Mouse (Mus musculus) heart, adult 2 months (tissue): ENCODE results near the gene Gtf3c2. TPM values are rescaled to one million over a fixed set of nuclear protein-coding genes. Genes with fewer than 3 reads are reported as not detected.

ENCODE experiments used
- DNase-seq, 2 experiments: peaks; one replicate each; pipeline ENCODE4 v3.0.0; 2021
- H3K27ac ChIP-seq: fragments of 200-600 bp; 2 replicates; pipeline ENCODE4 v1.8.1; 2022
- H3K27me3 ChIP-seq: fragments of 200-500 bp; 2 replicates; pipeline ENCODE4 v1.6.1; 2012; ENCODE audit warnings: mild to moderate bottlenecking, low read length, inconsistent platforms, mixed read lengths; ENCODE audit not compliant: control insufficient read depth, insufficient read depth
- H3K36me3 ChIP-seq: fragments of 200-500 bp; 2 replicates; pipeline ENCODE4 v1.6.1; 2012; ENCODE audit warnings: low read length, inconsistent platforms; ENCODE audit not compliant: control insufficient read depth, insufficient read depth
- H3K4me1 ChIP-seq: fragments of 200-500 bp; 2 replicates; pipeline ENCODE4 v1.6.1; 2011; ENCODE audit warnings: low read length; ENCODE audit not compliant: control insufficient read depth, insufficient read depth
- H3K4me3 ChIP-seq: fragments of 200-600 bp; 2 replicates; pipeline ENCODE4 v1.8.1; 2022
- H3K79me2 ChIP-seq: fragments of 200-500 bp; replicated peaks from 2 replicates; pipeline ENCODE4 v1.6.1; 2012; ENCODE audit warnings: mild to moderate bottlenecking, inconsistent platforms, low read length, moderate library complexity, mixed read lengths; ENCODE audit not compliant: control insufficient read depth, insufficient read depth
- H3K9ac ChIP-seq: fragments of 200-500 bp; 2 replicates; pipeline ENCODE4 v1.6.1; 2012; ENCODE audit warnings: low read depth, mild to moderate bottlenecking, control low read depth, inconsistent platforms, low read length, mixed read lengths
- CTCF ChIP-seq: fragments of 200-600 bp; IDR thresholded peaks from 2 replicates; pipeline ENCODE4 v1.8.1; 2022; ENCODE audit warnings: antibody characterized with exemption, mild to moderate bottlenecking, moderate library complexity
- EP300 ChIP-seq: fragments of 200-500 bp; IDR thresholded peaks from 2 replicates; pipeline ENCODE4 v1.6.1; 2011; ENCODE audit warnings: low read depth, low read length, control low read depth; ENCODE audit not compliant: insufficient read depth
- POLR2A ChIP-seq: fragments of 200-500 bp; IDR thresholded peaks from 2 replicates; pipeline ENCODE4 v1.6.1; 2011; ENCODE audit warnings: mild to moderate bottlenecking, low read depth, low read length, control low read depth; ENCODE audit not compliant: insufficient read depth
- WGBS: fragments of 180-500 bp; shearing (Covaris S2); methylation state at CpG from one replicate; pipeline ENCODE4 v1.1.7; 2018; 5-methylcytosine and 5-hydroxymethylcytosine counted together
- intact Hi-C: fragments of 180-260 bp; cut with DNase I; formaldehyde crosslinking; loops from one replicate; pipeline ENCODE4 v1.15.1; 2025
- polyA plus RNA-seq: library from polyadenylated mRNA; depleted of rRNA; stranded (reverse); fragments of >200 nt; gene quantifications from 2 replicates; pipeline ENCODE4 v1.2.3, GENCODE M21; 2012
- total RNA-seq, 2 experiments: library from RNA; stranded (reverse); gene quantifications; 2 replicates each; pipeline ENCODE4 v1.2.3; 2021

The Gtf3c2 gene
- total and polyA plus RNA-seq, 3 experiments = 27.4 to 34.8 (median 32.3) TPM

GRCm38 (mm10) chr5:31195671-31196070 is 15.7 kb upstream of the Gtf3c2 start:
- no peak overlapping the region for H3K27ac ChIP-seq
- H3K79me2 ChIP-seq = no peaks in the 10 kb centered on the region; the same call in 1 of the 2 replicates
- peaks cover 6% of the 10 kb centered on the region for H3K36me3 ChIP-seq
- TF ChIP-seq POLR2A = no peak
- intact Hi-C loops = no loop called here
- 71% methylated on average over 4 of the region's 4 CpGs for WGBS
- no peaks in the 10 kb centered on the region for H3K27me3 ChIP-seq
- no peak overlapping the region for H3K4me3 ChIP-seq
- DNase-seq = no peak
- H3K9ac ChIP-seq = no peak overlapping the region
- peaks cover 2% of the 10 kb centered on the region for H3K4me1 ChIP-seq

- H3K79me2 ChIP-seq = no peaks in the 10 kb centered on the region
- H3K4me3 ChIP-seq = no peak overlapping the region
- DNase-seq = no peak
- H3K9ac ChIP-seq = no peak overlapping the region
- WGBS = 87% methylated on average over 16 of the region's 16 CpGs
- intact Hi-C loops = no loop called here
- H3K4me1 ChIP-seq = peaks cover 2% of the 10 kb centered on the region
- no peaks in the 10 kb centered on the region for H3K27me3 ChIP-seq
- peaks cover 6% of the 10 kb centered on the region for H3K36me3 ChIP-seq
- TF ChIP-seq CTCF (no peak), POLR2A (no peak), EP300 (no peak)
- no peak overlapping the region for H3K27ac ChIP-seq
Observed at GRCm38 (mm10) chr5:31194486-31195485, 14.8 kb upstream of the Gtf3c2 start.

DNA sequence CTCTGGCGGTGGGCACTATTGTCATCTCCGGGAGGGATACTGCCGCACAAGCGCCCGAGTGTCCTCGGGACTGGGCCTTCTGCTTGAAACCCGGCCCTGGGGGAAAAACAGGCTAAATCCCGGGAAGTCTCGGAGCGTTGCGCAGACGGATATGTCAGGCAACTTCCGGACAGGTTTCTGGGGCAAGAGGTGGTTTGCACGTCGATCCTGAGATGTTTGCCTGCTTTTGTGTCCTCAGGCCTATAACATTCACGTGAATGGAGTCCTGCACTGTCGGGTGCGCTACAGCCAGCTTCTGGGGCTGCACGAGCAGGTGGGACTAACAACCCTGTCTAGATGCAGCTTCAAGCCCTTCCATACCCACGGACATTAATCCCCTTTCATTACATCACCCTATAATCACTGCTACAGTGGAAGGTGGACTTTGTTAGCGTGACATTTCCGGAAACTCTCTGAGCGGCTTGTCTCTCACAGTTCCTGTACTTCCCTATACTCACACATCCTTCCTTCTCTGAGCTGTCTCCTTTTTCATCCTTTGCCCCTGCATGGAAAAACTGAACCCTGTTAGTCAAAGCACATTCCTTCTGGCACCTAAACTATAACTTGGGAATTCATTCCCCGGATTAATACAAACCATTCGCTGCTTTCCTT is 13.8 kb upstream of the Gtf3c2 start:
- intact Hi-C loops = loop anchor here (1.0 kb wide), 2 partner anchors 13 to 48 kb away; partner anchors contain the start of genes Gm9970 and Gtf3c2
- peak overlapping the region; percentile 82 for H3K27ac ChIP-seq
- DNase-seq = no peak
- H3K36me3 ChIP-seq = peaks cover 6% of the 10 kb centered on the region
- 7% methylated on average over 25 of the region's 25 CpGs for WGBS
- H3K4me1 ChIP-seq = peaks cover 2% of the 10 kb centered on the region
- H3K27me3 ChIP-seq = no peaks in the 10 kb centered on the region
- TF ChIP-seq EP300 = no peak
- TF ChIP-seq POLR2A = no peak
- TF ChIP-seq CTCF = no peak
- H3K4me3 ChIP-seq = peak overlapping the region; percentile 92
- no peaks in the 10 kb centered on the region for H3K79me2 ChIP-seq
- H3K9ac ChIP-seq = peak overlapping the region; percentile 63

DNA sequence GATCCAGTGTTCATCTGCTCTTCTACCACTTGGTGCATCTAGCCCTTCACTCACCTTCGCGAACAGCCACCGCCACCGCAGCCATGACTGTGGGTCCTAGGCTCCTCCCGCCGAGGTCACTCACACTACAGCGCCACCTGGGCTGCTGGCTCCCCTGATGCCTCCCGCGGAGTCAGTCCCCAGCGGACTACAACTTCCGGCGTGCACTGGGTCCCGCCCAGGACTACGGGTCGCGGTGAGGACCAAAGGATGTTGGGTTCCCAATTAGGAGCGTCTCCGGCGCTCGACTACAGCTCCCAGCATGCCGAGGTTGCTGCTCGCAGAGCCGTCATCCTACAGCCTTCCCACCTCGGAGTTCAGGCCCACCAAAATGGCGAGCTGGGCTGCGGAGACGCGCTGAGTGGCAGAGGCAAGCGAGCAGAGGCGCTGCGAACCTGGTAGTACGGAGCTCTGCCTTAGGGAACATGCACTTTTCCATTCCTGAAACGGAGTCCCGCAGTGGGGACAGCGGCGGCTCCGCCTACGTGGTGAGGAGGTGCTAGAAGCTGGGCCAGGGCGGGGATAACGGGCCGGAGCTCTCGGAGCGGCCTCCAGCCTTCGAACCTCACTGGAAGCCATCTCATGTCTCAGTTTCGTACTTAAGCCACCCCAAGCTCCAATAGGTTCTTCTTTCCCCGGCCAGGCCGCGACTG is 13.1 kb upstream of the Gtf3c2 start, which contains the start of the genes Snx17 and Eif2b4:
Gene Snx17 (plus strand): TSS at position 289 of the 692 bp plus-strand sequence.
Gene Eif2b4 (minus strand): TSS at position 492 of the 692 bp plus-strand sequence.
- Histone ChIP-seq H3K27ac (peak within 1 kb of the TSS; percentile 84), H3K4me1 (peaks cover 2% of the 10 kb centered on the region), H3K27me3 (no peaks in the 10 kb centered on the region), H3K36me3 (peaks cover 6% of the 10 kb centered on the region), H3K9ac (peak within 1 kb of the TSS; percentile 78), H3K4me3 (peak within 1 kb of the TSS; percentile 92), H3K79me2 (no peaks in the 10 kb centered on the region)
- peak; percentile 91 for TF ChIP-seq POLR2A
- TF ChIP-seq CTCF = peak; percentile 75
- 0 out of 2 replicates have a peak, but pooled peaks have one; percentile 83 for TF ChIP-seq EP300
- WGBS = under 1% methylated on average over 48 of the region's 48 CpGs
- intact Hi-C loops = loop anchor here (1.0 kb wide), 2 partner anchors 13 to 48 kb away; partner anchors contain the start of genes Gm9970 and Gtf3c2
- DNase-seq = peak; percentile 100

- Histone ChIP-seq H3K79me2 (no peaks in the 10 kb centered on the region), H3K27ac (peak overlapping the region; percentile 84), H3K9ac (peak overlapping the region; percentile 78), H3K27me3 (no peaks in the 10 kb centered on the region), H3K4me3 (peak overlapping the region; percentile 92), H3K36me3 (peaks cover 6% of the 10 kb centered on the region), H3K4me1 (peaks cover 2% of the 10 kb centered on the region)
- WGBS = 8% methylated on average over 42 of the region's 42 CpGs
- DNase-seq = no peak
- intact Hi-C loops = no loop called here
- TF ChIP-seq EP300 = no peak
- TF ChIP-seq CTCF = no peak
- TF ChIP-seq POLR2A = no peak
Observed at GRCm38 (mm10) chr5:31192045-31192938, 12.3 kb upstream of the Gtf3c2 start.
